Mouse (Mus musculus) embryo, embryonic 9.5 days (tissue): ENCODE measurements around the gene Nufip2.
A peak's percentile ranks its signal among the peaks of the same experiment; 100 is the strongest.

Experiments used
- DNase-seq: peaks from one replicate; pipeline ENCODE4 v3.0.0-alpha.2; 2017; ENCODE audit errors: extremely low spot score

The Nufip2 gene

DNA sequence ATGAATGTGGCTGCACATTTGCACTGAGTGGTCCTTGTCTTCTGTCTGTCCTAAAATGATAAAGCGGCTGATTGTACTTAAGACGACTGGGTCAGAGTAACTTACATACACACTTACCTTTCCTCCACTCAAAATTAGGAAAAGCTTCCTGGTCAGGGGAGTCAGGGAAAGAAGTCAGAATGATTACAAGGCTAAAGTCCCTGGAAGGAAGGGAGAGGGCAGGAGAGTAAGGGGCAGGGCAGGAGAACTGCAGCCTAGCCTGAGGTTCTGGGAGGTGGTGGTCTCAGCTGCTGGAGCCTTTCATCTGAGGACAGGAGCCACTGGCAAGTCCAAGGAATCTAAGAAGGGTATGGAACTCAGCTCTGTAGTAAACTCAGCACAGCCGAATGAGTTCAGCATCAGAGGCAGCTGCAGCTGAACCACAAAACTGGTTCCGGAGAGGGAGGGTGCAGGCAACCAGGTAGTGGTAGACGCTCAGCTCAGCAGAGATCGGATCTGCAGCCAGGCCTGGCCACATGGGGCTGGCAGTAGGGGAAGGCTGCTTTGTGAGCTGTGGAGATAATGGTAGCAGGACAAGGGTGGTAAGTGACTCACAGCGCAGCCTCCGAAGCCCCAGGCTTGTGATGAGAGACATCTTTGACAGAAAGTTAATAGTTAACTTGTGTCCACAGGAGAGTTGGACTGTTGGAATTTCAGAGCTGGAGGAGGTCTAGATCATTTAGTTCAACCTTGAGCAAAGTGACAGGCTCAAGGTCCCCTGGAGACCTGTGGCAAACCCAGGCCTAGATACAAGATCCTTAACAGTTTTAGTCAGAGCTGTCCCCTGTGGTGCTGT lies 86.1 kb downstream of the Nufip2 start:
- DNase-seq: no peak

DNA sequence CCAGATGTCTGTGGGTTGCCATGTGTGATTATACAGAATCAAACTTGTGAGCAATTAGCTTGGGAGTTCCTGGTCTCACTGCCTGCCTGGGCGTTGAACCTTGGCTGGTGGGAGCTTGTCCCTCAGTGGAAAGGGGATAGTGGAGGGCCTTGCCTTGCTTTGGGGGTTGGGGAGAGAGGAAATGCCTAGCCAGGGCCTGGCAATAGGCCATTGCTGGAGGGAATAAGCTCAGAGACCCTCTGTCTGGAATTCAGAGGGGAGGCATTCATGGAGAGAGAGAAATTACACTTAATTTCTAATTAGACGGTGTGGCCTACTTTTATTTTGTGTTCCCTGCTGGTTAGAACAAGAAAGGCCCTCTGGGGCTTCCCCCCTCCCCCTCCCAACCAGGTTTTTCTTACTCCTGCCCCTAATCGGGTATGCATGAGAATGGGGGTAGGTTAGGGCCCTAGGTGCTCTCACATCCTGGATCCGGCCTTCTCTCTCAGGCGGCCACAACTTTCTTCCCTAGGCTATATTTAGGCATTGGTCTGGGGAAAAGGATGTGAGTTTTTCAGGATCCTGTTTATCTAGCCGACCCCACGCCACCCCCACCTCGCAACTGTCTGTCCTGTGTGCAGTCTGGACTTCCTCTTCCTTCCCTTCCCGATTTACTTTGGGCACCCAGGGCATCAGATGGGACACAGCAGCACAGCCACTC lies 89.9 kb downstream of the Nufip2 start:
- DNase-seq: no peak

DNA sequence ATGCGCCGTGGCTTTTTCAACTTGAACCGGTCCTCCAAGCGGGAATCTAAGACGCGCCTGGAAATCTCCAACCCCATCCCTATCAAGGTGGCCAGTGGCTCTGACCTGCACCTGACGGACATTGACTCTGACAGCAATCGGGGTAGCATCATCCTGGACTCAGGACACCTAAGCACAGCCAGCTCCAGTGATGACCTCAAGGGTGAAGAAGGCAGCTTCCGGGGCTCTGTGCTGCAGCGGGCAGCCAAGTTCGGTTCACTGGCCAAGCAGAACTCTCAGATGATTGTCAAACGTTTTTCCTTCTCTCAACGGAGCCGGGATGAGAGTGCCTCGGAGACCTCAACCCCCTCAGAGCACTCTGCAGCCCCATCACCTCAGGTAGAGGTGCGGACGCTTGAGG lies 91.5 kb downstream of the Nufip2 start:
- DNase-seq: no peak

DNA sequence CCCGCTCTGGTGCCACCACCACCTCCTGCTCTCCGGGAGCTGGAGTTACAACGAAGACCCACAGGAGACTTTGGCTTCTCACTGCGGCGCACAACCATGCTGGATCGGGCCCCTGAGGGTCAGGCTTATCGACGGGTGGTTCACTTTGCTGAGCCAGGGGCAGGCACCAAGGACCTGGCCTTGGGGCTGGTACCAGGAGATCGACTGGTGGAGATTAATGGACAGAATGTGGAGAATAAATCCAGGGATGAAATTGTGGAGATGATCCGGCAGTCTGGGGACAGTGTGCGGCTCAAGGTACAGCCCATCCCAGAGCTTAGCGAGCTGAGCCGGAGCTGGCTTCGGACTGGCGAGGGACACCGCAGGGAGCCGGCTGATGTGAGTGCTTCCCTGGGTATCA lies 92.0 kb downstream of the Nufip2 start:
- no peak for DNase-seq

DNA sequence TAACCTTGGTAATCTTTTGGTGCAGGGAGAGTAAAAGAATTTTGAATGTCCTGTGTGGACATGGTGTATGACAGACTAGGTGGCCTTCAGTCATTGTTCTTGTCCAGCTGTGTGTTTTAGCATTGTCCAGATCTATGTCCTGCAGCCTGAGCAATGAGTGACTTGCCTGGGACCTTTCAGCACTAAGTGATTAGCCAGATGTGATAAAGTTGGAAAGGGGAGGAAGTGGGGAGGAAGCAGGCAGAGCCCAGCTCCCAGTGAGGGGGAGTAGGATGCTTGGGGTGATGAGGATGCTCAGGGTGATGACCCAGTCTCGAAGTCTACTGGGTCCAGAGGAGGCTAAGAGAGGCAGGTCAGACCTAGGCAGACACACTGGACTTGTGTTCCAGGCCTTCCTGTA lies 93.3 kb downstream of the Nufip2 start:
- no peak for DNase-seq

DNA sequence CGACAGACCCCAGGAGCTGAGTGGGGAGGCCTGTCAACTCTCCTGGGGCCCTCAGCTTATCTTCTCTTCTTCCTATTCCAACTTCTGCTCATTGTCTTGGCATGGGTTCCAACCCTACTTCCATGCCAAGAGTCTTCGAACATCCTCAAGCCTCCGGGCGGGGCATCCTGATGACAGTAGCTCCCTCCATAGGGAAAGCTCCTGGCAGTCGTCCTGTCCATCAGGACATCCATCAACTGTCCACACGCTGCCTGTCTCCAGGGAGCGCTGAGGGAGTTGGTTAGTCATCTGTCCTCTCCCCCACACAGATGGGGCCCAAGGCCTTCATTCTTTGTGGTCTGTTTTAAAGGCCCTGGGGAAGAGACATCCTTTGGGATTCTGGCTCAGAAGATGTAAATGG lies 95.1 kb downstream of the Nufip2 start:
- no peak for DNase-seq

DNA sequence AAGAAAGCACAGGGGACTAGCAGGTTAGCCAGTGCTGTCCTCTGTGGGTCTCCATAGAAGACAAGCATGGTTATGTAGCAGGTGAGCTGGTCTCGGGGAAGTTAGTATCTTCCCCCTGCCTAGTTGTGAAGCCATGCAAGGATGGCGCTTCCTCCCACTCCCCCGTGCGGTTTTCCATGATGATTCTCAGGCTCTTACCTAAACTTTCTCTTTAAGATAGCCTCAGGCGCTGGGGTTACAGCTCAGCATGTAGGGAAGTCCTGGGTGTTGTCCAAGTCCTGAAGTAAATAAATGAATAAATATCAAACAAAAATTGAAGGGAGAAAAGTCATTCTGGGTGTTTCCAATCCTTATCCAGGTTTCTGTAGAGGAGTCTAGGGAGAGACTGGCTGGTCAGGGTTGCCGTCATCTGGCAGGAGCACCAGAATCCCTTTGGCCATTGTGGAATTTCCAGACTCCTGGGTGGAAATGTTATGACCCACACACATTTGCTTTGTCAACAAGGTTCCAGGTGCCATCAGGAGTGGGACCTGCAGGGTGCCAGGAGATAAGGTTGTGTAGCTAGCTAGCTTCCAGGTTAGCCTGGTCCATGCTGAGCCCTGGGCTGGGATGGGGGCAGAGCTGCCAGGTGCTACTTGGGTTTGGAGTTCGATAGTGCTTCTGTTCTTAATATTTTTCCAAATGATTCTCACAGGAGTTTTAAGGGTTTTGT lies 96.3 kb downstream of the Nufip2 start:
- DNase-seq: no peak

DNA sequence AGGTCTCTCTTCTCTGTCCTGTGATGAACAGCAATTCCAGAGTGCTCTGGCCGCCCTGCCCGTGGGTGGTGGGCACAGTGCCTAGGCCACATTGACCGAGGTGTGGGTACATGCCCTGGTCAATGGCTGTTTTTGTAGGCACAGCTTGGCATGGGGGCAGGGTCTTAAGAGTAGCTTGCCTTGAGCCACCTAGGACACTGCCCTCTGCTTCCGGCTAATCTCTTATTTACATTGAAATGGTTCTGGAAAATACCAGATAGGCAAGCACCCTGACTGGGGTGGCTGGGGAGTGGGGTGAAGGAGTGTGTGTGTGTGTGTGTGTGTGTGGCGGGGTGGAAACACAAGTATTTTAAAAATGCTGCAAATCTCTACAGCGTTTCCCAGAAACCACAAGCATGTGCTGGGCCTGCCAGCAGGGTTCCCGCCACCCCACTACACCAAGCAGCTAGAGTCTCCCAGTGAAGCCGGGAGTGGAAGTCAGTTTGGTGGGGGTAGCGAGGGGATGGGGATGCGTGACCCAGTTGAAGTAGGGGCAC lies 97.3 kb downstream of the Nufip2 start:
- DNase-seq: no peak

DNA sequence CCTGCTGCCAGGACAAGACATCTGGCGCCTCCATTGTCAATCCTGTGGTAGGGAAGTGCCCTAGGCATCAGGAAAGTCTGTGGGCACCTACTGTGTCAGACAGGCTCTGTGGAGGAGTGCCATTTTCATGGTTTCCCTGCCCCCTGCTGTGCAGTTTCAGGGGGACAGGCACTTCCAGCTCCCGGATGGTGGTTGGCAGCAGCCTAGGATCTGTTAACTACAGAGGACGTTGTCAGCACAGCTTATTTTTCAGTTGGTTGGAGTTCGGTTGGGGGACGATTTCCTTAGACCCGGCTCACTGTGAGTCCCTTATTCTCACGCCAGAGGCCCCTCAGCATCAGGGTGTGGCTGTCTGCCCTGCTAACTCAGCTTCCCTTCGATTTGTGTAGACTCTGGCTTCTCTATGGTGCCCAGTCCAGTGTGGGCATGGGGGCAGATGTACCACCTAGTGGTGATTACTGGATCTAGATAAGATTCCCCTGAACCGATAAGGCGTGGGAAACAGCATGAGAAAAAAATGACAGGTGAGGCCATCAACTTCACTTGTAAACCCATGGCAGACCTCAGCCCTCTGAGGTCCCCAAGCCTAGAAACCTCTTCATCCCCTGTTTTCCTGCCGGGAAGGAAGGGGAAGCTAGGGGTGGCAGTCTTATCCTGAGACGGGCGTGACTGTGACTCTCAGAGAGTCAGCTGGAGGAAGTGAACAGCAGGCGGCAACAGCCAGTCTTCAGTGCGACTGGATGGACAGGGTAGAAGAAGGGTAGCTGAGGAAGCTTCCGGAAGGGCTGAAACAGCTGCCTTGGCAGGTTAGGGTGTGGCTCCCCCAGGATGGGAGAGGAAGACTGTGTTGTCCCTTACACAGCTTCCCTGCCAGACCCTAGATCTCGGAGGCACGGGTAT lies 98.0 kb downstream of the Nufip2 start:
- DNase-seq: no peak

DNA sequence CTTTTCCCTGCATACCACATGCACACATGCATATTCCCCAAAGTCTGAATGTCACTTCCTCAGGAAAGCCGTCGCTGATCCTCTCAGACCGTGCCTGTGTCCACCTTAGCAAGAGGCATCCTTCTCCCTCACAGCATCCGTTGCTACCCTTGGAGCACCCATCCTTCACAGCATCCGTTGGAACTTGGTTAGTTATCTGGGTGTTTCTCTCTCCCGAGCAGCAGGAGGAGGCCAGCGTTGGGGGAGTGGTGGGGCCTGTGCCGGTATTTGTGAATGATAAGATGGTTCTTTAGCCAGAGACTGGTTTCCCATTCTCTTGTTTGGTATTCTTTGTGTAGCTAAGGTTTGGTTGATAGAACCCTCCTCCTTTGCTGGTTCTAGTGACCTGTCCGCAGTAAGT lies 98.9 kb downstream of the Nufip2 start:
- DNase-seq: no peak

DNA sequence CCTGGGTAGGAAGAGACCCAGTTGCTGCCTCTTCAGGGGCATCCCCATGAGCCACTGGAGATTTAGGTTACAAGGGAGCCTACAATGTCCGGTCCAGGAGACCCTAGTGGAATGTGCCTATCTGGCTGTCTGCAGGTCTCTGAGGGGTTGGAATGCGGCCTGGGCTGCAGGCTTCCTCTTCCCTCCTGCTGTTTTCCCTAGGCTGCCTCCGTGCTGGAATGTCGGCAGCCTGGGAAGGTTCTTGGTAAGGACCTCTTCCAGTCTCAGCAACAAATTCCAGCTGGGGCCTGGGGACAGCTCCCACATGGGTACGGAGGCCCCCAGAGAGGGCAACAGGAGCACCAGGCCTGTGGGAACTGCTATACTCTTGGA lies 99.4 kb downstream of the Nufip2 start:
- peak; percentile 42 for DNase-seq

DNA sequence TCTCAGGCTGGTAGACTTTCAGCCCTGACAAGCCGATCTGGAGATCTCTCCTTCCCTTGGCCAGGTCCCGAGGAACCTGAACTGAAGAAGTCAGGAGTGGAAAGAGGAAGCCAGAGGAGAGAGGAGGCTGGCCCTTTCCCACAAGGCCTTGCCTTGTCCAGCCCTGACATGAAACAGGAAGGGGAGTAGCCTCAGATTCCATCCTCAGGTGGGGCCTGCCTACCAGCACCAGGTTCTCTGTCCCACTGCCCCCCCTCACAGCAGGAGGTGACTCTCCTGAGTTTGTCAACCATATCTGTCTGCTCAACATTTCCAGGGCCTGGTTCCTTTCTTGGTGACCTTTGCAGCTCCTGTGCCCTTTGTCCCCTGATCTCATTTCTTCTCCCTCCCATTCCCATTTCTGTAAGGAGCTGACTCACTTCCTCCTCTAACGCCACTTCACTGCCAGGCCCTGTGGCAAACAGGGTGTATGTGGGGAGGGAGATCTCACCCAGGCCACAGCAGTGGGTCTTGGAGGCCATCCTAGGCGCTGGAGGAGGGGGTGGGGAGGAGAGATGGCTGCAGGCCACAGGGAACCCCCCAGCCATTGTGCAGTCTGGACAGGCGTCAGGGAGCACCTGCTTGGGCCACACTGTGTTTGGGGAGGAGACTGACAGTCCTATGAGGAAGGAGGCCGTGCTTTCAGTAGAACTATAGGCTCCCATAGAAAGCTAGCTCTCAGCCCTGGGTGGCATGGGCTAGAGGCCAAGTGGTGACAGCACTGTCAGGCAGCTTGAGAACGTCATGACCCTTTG lies 100.0 kb downstream of the Nufip2 start:
- DNase-seq: no peak

DNA sequence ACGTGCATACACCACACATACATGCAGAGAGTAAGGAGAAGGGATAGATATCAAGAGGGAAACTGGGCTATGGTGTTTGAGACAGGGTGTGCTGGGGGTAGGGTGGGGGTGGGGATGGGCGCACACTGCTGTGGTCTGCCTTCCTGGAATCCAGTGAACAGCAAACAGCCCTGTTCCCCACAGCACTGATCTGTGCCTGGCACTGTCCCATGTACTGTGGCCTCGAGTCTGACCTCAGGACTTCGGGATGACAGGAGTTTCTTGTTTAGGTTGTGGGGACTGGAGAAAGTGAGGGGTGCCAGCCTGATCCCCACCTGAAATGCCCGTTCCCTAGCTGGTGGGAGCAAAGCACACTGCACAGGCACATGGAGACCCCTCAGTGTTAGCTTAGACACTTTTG lies 101.8 kb downstream of the Nufip2 start, which contains the start of gene Gm10277:
Gene Gm10277, minus strand, starts transcription at position 41 of the 400 bp plus-strand sequence.
- DNase-seq: no peak

DNA sequence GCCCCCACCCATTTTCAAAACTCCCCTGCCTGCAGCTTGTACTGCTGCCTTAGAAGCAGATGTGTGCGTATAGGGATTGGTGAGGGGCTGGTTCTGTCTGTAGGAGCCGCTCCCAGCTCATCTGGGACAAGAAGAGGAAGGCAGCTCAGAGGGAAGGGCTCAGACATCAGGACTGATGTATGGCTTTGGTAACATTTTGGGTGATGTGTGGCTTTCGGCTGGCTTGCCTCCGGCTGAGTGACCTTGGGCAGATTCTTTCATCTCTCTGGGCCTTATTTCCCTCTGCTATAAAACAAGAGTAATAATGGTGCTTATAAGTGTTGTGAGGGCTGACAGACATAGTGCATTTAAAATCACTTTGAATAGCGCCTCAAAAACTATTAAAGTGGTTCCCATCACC lies 103.6 kb downstream of the Nufip2 start:
- no peak for DNase-seq

DNA sequence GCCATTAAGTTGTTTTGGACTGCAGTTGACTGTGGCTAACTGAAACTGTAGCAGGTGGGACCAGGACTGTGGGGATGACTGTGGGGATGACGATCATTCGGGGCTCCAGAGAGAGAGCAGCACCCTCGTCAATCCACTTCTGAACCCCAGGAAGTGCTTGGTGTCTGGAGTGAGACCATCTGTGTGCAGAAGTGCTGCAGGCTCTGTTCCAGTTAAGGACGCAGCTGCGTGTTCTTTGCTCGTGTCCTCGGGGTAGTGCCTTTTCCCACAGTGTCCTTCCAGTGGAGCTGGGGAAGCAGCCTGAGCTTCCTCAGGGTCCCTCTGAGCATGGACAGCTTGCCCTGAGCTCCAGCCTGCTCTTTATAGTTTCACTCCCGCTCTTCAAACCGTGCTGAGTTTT lies 104.3 kb downstream of the Nufip2 start:
- no peak for DNase-seq

DNA sequence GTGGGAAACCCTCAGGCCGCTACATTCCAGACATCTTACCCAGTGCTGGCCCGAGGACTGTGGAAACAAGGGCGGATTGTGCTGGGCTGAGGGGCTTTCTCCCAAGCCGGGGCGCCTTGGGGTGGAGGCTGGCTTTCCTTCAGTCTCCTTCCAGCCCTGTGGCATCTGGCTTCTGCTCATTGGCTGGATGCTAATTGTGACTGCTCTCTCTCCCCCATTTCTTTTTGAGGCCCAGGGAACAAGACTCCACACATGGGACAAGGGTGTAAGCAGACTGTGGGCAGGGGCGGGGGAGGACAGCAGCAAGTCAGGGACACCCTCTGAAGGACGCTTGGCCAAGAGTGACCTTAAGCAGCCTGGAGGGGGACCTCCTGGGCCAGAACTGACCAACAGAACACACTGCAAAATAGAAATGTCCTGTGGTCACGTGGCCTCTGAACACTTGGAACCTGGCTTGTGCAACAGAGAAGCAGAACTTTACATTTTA lies 105.3 kb downstream of the Nufip2 start:
- DNase-seq: no peak
